Comparison of ENCODE assay signal across 17 mouse cellular contexts in genomic region chr11:8479858-8480257, GRCm38 (mm10).
"Had no signal": no experiment of that assay in that cellular context is flagged by ENCODE, and none has a peak within 500 bp of the region (broad histone marks: within the 10 kb centered on the region; RNA-seq: fewer than 3 reads in every experiment).

No protein-coding gene starts in this region.

- H3K9me3 ChIP-seq: neural tube, embryonic 12.5 days; neural tube, embryonic 13.5 days; neural tube, embryonic 15.5 days; stomach, embryonic 15.5 days had no signal

- DNase-seq: retina, postnatal 1 day; right cerebral cortex, adult 18-20 months; right cerebral cortex, postnatal 14 days; right cerebral cortex, postnatal 25 days; right cerebral cortex, postnatal 4 days; spleen, adult 18-20 months; thymus, adult 18-20 months; thymus, adult 2 months; thymus, postnatal 14 days; thymus, postnatal 25 days; thymus, postnatal 36 days; thymus, postnatal 4 days had no signal

- H3K4me3 ChIP-seq: neural tube, embryonic 12.5 days; neural tube, embryonic 13.5 days; neural tube, embryonic 15.5 days; stomach, embryonic 15.5 days had no signal

- H3K27ac ChIP-seq: neural tube, embryonic 12.5 days; neural tube, embryonic 13.5 days; neural tube, embryonic 15.5 days; stomach, embryonic 15.5 days; stomach, postnatal 0 days had no signal

- H3K36me3 ChIP-seq: neural tube, embryonic 12.5 days; neural tube, embryonic 13.5 days had no signal

- H3K27me3 ChIP-seq: neural tube, embryonic 12.5 days; neural tube, embryonic 13.5 days; neural tube, embryonic 15.5 days; stomach, embryonic 15.5 days had no signal
